Mouse (Mus musculus): Measurements from ENCODE around the gene Large2. TPM values are rescaled to one million over a fixed set of nuclear protein-coding genes. Genes with fewer than 3 reads are reported as not detected.

The Large2 gene
- 1.0 TPM for polyA plus RNA-seq (2015; fragmentation: Illumina TruSeq; extraction: RNeasy Lipid Tissue Mini Kit (QIAGEN cat#74804); ENCODE audit: low read depth, low replicate concordance)

GRCm38 (mm10) chr2:92374514-92374913 lies at the start of gene Large2, which contains the start of gene Pex16:
TSS of gene Large2 (minus strand) at chr2:92374869.
TSS of gene Pex16 (plus strand) at chr2:92374676.

GRCm38 (mm10) chr2:92401091-92401561 lies 26.5 kb upstream of the Large2 start, which contains the start of gene Mapk8ip1:
TSS of gene Mapk8ip1 (minus strand) at chr2:92401263.

GRCm38 (mm10) chr2:92381901-92382588 lies 7.4 kb upstream of the Large2 start, which contains the start of gene 1700029I15Rik:
TSS of gene 1700029I15Rik (plus strand) at chr2:92382538.

Other genes starting within 250 kb of the Large2 start
- gene Pex16, start 193 bp downstream of the Large2 start, polyA plus RNA-seq (2015; fragmentation: Illumina TruSeq; extraction: RNeasy Lipid Tissue Mini Kit (QIAGEN cat#74804); ENCODE audit: low read depth, low replicate concordance): 34.5 TPM
- gene 1700029I15Rik, start 7.7 kb upstream of the Large2 start, polyA plus RNA-seq (2015; fragmentation: Illumina TruSeq; extraction: RNeasy Lipid Tissue Mini Kit (QIAGEN cat#74804); ENCODE audit: low read depth, low replicate concordance): 3.8 TPM
- 302 TPM for gene Mapk8ip1, start 26.4 kb upstream of the Large2 start, polyA plus RNA-seq (2015; fragmentation: Illumina TruSeq; extraction: RNeasy Lipid Tissue Mini Kit (QIAGEN cat#74804); ENCODE audit: low read depth, low replicate concordance)
- gene Cry2, start 59.2 kb upstream of the Large2 start, polyA plus RNA-seq (2015; fragmentation: Illumina TruSeq; extraction: RNeasy Lipid Tissue Mini Kit (QIAGEN cat#74804); ENCODE audit: low read depth, low replicate concordance): 77.1 TPM
- 9.8 TPM for gene Slc35c1, start 85.7 kb upstream of the Large2 start, polyA plus RNA-seq (2015; fragmentation: Illumina TruSeq; extraction: RNeasy Lipid Tissue Mini Kit (QIAGEN cat#74804); ENCODE audit: low read depth, low replicate concordance)
- gene Chst1, start 224.8 kb upstream of the Large2 start, polyA plus RNA-seq (2015; fragmentation: Illumina TruSeq; extraction: RNeasy Lipid Tissue Mini Kit (QIAGEN cat#74804); ENCODE audit: low read depth, low replicate concordance): 174 TPM